Mouse (Mus musculus) embryonic fibroblast, embryonic 13.5 days (primary cell): Measurements from ENCODE around the gene Tor4a. TPM values are rescaled to one million over a fixed set of nuclear protein-coding genes. Genes with fewer than 3 reads are reported as not detected.

Experiments
- H3K27ac ChIP-seq: 2 replicates; pipeline ENCODE4 v1.5.1; 2012; ENCODE audit warnings: low read length, control low read depth, inconsistent platforms; ENCODE audit not compliant: insufficient read depth
- H3K4me1 ChIP-seq: 2 replicates; pipeline ENCODE4 v1.6.1; 2011; ENCODE audit warnings: low read length; ENCODE audit not compliant: control insufficient read depth, insufficient read depth
- H3K4me3 ChIP-seq: 2 replicates; pipeline ENCODE4 v1.5.1; 2011; ENCODE audit warnings: mild to moderate bottlenecking, control low read depth, low read length; ENCODE audit not compliant: insufficient read depth
- CTCF ChIP-seq: IDR thresholded peaks from 2 replicates; pipeline ENCODE4 v1.5.1; 2011; ENCODE audit warnings: mild to moderate bottlenecking, control low read depth, low read length, moderate library complexity, borderline replicate concordance; ENCODE audit not compliant: insufficient read depth
- POLR2A ChIP-seq: IDR thresholded peaks from 2 replicates; pipeline ENCODE4 v1.6.1; 2011; ENCODE audit warnings: low read depth, mild to moderate bottlenecking, control low read depth, low read length, moderate library complexity
- polyA plus RNA-seq: library from polyadenylated mRNA; stranded (reverse); fragments of >200 nt; gene quantifications from 2 replicates; pipeline ENCODE4 v1.2.4, GENCODE M21; 2011; ENCODE audit warnings: low read depth; ENCODE audit not compliant: missing spikeins, insufficient read length

Gene Tor4a
- polyA plus RNA-seq, 1 experiment = 17.5 TPM

GRCm38 (mm10) chr2:25181891-25182397 is 14.7 kb downstream of the Tor4a start:
- Histone ChIP-seq H3K27ac (no peak overlapping the region), H3K4me3 (peak overlapping the region; percentile 15; the same call in 1 of the 2 replicates), H3K4me1 (peaks cover 4% of the 10 kb centered on the region; the same call in 1 of the 2 replicates)
- TF ChIP-seq CTCF = no peak
- no peak for TF ChIP-seq POLR2A

- no peak for TF ChIP-seq POLR2A
- no peak for TF ChIP-seq CTCF
- peak overlapping the region; percentile 17 for H3K4me3 ChIP-seq
- no peak overlapping the region for H3K27ac ChIP-seq
- H3K4me1 ChIP-seq = peaks cover 11% of the 10 kb centered on the region
Measured at GRCm38 (mm10) chr2:25180973-25181890, 15.5 kb downstream of the Tor4a start.

GRCm38 (mm10) chr2:25180478-25180903 is 16.2 kb downstream of the Tor4a start, which contains the start of gene Nrarp:
Gene Nrarp (plus strand): TSS chr2:25180758.
- TF ChIP-seq CTCF (peak; percentile 43; the same call in 1 of the 2 replicates), POLR2A (peak; percentile 57)
- Histone ChIP-seq H3K4me3 (peak within 1 kb of the TSS; percentile 41), H3K4me1 (peaks cover 12% of the 10 kb centered on the region), H3K27ac (no peak within 1 kb of the TSS)

GRCm38 (mm10) chr2:25179566-25180217 is 17.0 kb downstream of the Tor4a start:
- H3K4me1 ChIP-seq = peaks cover 12% of the 10 kb centered on the region
- no peak overlapping the region for H3K4me3 ChIP-seq
- no peak for TF ChIP-seq CTCF
- no peak for TF ChIP-seq POLR2A
- H3K27ac ChIP-seq = no peak overlapping the region

- Histone ChIP-seq H3K27ac (no peak overlapping the region), H3K4me3 (no peak overlapping the region), H3K4me1 (peaks cover 12% of the 10 kb centered on the region)
- TF ChIP-seq CTCF (no peak), POLR2A (no peak)
Measured at GRCm38 (mm10) chr2:25178285-25178972, 18.3 kb downstream of the Tor4a start.

- H3K27ac ChIP-seq = no peak overlapping the region
- no peak for TF ChIP-seq POLR2A
- TF ChIP-seq CTCF = no peak
- peaks cover 14% of the 10 kb centered on the region for H3K4me1 ChIP-seq
- no peak overlapping the region for H3K4me3 ChIP-seq
Measured at GRCm38 (mm10) chr2:25177685-25178084, 19.0 kb downstream of the Tor4a start.

- H3K27ac ChIP-seq = no peak overlapping the region
- H3K4me3 ChIP-seq = no peak overlapping the region
- no peak for TF ChIP-seq CTCF
- no peak for TF ChIP-seq POLR2A
- peaks cover 14% of the 10 kb centered on the region for H3K4me1 ChIP-seq
Measured at GRCm38 (mm10) chr2:25177076-25177475, 19.6 kb downstream of the Tor4a start.

GRCm38 (mm10) chr2:25176573-25176972 is 20.1 kb downstream of the Tor4a start:
- no peak overlapping the region for H3K4me3 ChIP-seq
- H3K4me1 ChIP-seq = peaks cover 14% of the 10 kb centered on the region
- no peak for TF ChIP-seq POLR2A
- TF ChIP-seq CTCF = no peak
- no peak overlapping the region for H3K27ac ChIP-seq

- Histone ChIP-seq H3K27ac (no peak overlapping the region), H3K4me3 (no peak overlapping the region), H3K4me1 (peaks cover 14% of the 10 kb centered on the region)
- TF ChIP-seq POLR2A (no peak), CTCF (no peak)
Measured at GRCm38 (mm10) chr2:25175690-25176078, 21.0 kb downstream of the Tor4a start.
